Mouse (Mus musculus) forelimb bud, embryonic 11.5 days (tissue): ENCODE data around the gene N4bp2.

Experiments used
- DNase-seq: peaks from one replicate; pipeline ENCODE4 v3.0.0-alpha.2; 2012; ENCODE audit warnings: low read depth, low spot score

The N4bp2 gene

GRCm38 (mm10) chr5:65862217-65862927 is 99.1 kb downstream of the N4bp2 start:
- DNase-seq, result no peak

GRCm38 (mm10) chr5:65863349-65863749 is 100.0 kb downstream of the N4bp2 start:
- DNase-seq, result no peak

GRCm38 (mm10) chr5:65864486-65864885 is 101.2 kb downstream of the N4bp2 start:
- DNase-seq, result no peak

GRCm38 (mm10) chr5:65864946-65865345 is 101.6 kb downstream of the N4bp2 start:
- DNase-seq, result no peak

- DNase-seq, result no peak
Measured at GRCm38 (mm10) chr5:65866591-65866990, 103.3 kb downstream of the N4bp2 start.

GRCm38 (mm10) chr5:65867380-65868116 is 104.2 kb downstream of the N4bp2 start:
- no peak for DNase-seq

GRCm38 (mm10) chr5:65868419-65868818 is 105.1 kb downstream of the N4bp2 start:
- no peak for DNase-seq

GRCm38 (mm10) chr5:65869660-65870059 is 106.3 kb downstream of the N4bp2 start:
- no peak for DNase-seq

- DNase-seq, result no peak
Measured at GRCm38 (mm10) chr5:65871276-65871875, 108.1 kb downstream of the N4bp2 start.

- no peak for DNase-seq
Measured at GRCm38 (mm10) chr5:65873212-65873611, 109.9 kb downstream of the N4bp2 start.

GRCm38 (mm10) chr5:65875269-65875668 is 111.9 kb downstream of the N4bp2 start:
- DNase-seq, result no peak

GRCm38 (mm10) chr5:65878367-65878766 is 115.0 kb downstream of the N4bp2 start:
- DNase-seq, result no peak
